In genomic region chr8:109185558-109186198, GRCm38 (mm10) we compare ENCODE assay signal across 9 mouse cellular contexts.
DNase-seq lines count a peak whose midpoint lies in the region; ATAC-seq and TF ChIP-seq lines count a peak whose summit lies in the region.
"Had no signal": no experiment of that assay in that cellular context is flagged by ENCODE, and none has a peak within 500 bp of the region (broad histone marks: within the 10 kb centered on the region; RNA-seq: fewer than 3 reads in every experiment).

No protein-coding gene starts in this region.

- H3K4me2 ChIP-seq in intestine, postnatal 0 days (replicated peaks; ENCODE audit: low read depth), result peak overlapping the region; percentile 59
- H3K4me2 ChIP-seq in midbrain, embryonic 11.5 days, result peak overlapping the region; percentile 28; the same call in 1 of the 2 replicates
- H3K4me2 ChIP-seq in stomach, embryonic 14.5 days (replicated peaks; ENCODE audit: low read depth, low read length), result peak overlapping the region; percentile 40
- H3K4me2 ChIP-seq: liver, embryonic 15.5 days had no signal

- H3K4me1 ChIP-seq in intestine, postnatal 0 days (replicated peaks; ENCODE audit: control insufficient read depth, insufficient read depth, low read length), result no peaks in the 10 kb centered on the region
- peaks cover 8% of the 10 kb centered on the region for H3K4me1 ChIP-seq in midbrain, embryonic 11.5 days (ENCODE audit: control insufficient read depth, insufficient read depth, low read length)
- H3K4me1 ChIP-seq in stomach, embryonic 14.5 days (ENCODE audit: control insufficient read depth, insufficient read depth, low read length), result no peaks in the 10 kb centered on the region
- H3K4me1 ChIP-seq: liver, embryonic 15.5 days had no signal

- intact Hi-C loops in gastrocnemius, postnatal 36 days (cut with DNase I), result loop anchor here (5.0 kb wide), 1 partner anchor 613 kb away; no protein-coding TSS in a partner anchor
- intact Hi-C loops in left cerebral cortex, postnatal 14 days (cut with DNase I), result loop anchor here (5.0 to 10.0 kb wide), 2 partner anchors 298 to 391 kb away; no protein-coding TSS in a partner anchor

- peak; percentile 98 for TF ChIP-seq CTCF in intestine, postnatal 0 days (IDR thresholded peaks at IDR 0.05; ENCODE audit: low read depth)

- no peaks in the 10 kb centered on the region for H3K27me3 ChIP-seq in intestine, postnatal 0 days (replicated peaks; ENCODE audit: control insufficient read depth, insufficient read depth, low read length)
- no peaks in the 10 kb centered on the region for H3K27me3 ChIP-seq in midbrain, embryonic 11.5 days (ENCODE audit: control insufficient read depth, insufficient read depth, low read length)
- H3K27me3 ChIP-seq in stomach, embryonic 14.5 days (ENCODE audit: control insufficient read depth, insufficient read depth, low read length), result no peaks in the 10 kb centered on the region
- H3K27me3 ChIP-seq: liver, embryonic 15.5 days had no signal

- H3K4me3 ChIP-seq in intestine, postnatal 0 days (ENCODE audit: low read depth, low read length), result peak overlapping the region; percentile 21
- no peak overlapping the region for H3K4me3 ChIP-seq in midbrain, embryonic 11.5 days (ENCODE audit: low read depth, low read length)
- H3K4me3 ChIP-seq in stomach, embryonic 14.5 days (ENCODE audit: low read depth, low read length), result 0 out of 2 replicates have a peak overlapping the region, but pooled peaks have one; percentile 6
- H3K4me3 ChIP-seq: liver, embryonic 15.5 days had no signal

- H3K9me3 ChIP-seq in intestine, postnatal 0 days (ENCODE audit: control insufficient read depth), result no peaks in the 10 kb centered on the region
- no peaks in the 10 kb centered on the region for H3K9me3 ChIP-seq in midbrain, embryonic 11.5 days (ENCODE audit: control insufficient read depth, low read length)
- H3K9me3 ChIP-seq in stomach, embryonic 14.5 days (ENCODE audit: control insufficient read depth, low read depth, low read length), result no peaks in the 10 kb centered on the region
- H3K9me3 ChIP-seq: liver, embryonic 15.5 days had no signal

- WGBS in intestine, postnatal 0 days, result 19% methylated on average over 10 of the region's 10 CpGs
- 41% methylated on average over 10 of the region's 10 CpGs for WGBS in midbrain, embryonic 11.5 days
- WGBS in stomach, embryonic 14.5 days, result 30% methylated on average over 10 of the region's 10 CpGs

- no peak overlapping the region for H3K27ac ChIP-seq in intestine, postnatal 0 days (ENCODE audit: low read depth, low read length)
- H3K27ac ChIP-seq in midbrain, embryonic 11.5 days (ENCODE audit: low read depth, low read length), result peak overlapping the region; percentile 22; the same call in 1 of the 2 replicates
- no peak overlapping the region for H3K27ac ChIP-seq in stomach, embryonic 14.5 days (ENCODE audit: low read length)
- H3K27ac ChIP-seq: liver, embryonic 15.5 days had no signal

- no peaks in the 10 kb centered on the region for H3K36me3 ChIP-seq in intestine, postnatal 0 days (ENCODE audit: control insufficient read depth, insufficient read depth)
- no peaks in the 10 kb centered on the region for H3K36me3 ChIP-seq in midbrain, embryonic 11.5 days (ENCODE audit: control insufficient read depth, insufficient read depth, low read length)
- no peaks in the 10 kb centered on the region for H3K36me3 ChIP-seq in stomach, embryonic 14.5 days (ENCODE audit: control insufficient read depth, insufficient read depth, low read length)
- H3K36me3 ChIP-seq: liver, embryonic 15.5 days had no signal

- DNase-seq in WW6 (ENCODE audit: low read depth, low spot score), result peak; percentile 34
- DNase-seq in embryo, embryonic 10.5 days (ENCODE audit: low spot score), result peak; percentile 88
- peak; percentile 57 to 59 for DNase-seq in gastrocnemius, postnatal 36 days
- peak; percentile 60 to 74 for DNase-seq in left cerebral cortex, postnatal 14 days (ENCODE audit: low spot score in 2 of 2)
- DNase-seq in midbrain, embryonic 11.5 days (ENCODE audit: low spot score, missing footprints), result peak; percentile 95
- no peak for DNase-seq in spleen, postnatal 36 days (ENCODE audit: low spot score in 2 of 2)

- ATAC-seq in intestine, postnatal 0 days, result no peak
- peak; percentile 77 for ATAC-seq in midbrain, embryonic 11.5 days (ENCODE audit: low FRiP score)
- ATAC-seq in stomach, embryonic 14.5 days (ENCODE audit: insufficient number of reproducible peaks, insufficient read depth, low FRiP score, low read depth), result no peak

- no peak overlapping the region for H3K9ac ChIP-seq in intestine, postnatal 0 days (ENCODE audit: low read depth, low read length)
- peak overlapping the region; percentile 63 for H3K9ac ChIP-seq in midbrain, embryonic 11.5 days (ENCODE audit: low read length)
- no peak overlapping the region for H3K9ac ChIP-seq in stomach, embryonic 14.5 days (replicated peaks; ENCODE audit: low read depth, low read length)
- H3K9ac ChIP-seq: liver, embryonic 15.5 days had no signal

Comparison
In these comparisons a context has a peak if more than half of its experiments do, and no peak if none do; other contexts are left out.
1. DNase-seq: peak in WW6 (single experiment), embryo, embryonic 10.5 days (single experiment), gastrocnemius, postnatal 36 days (2 of 2), left cerebral cortex, postnatal 14 days (2 of 2) and midbrain, embryonic 11.5 days (single experiment); none in spleen, postnatal 36 days (0 of 2).
2. Peak in every context shown above with its lines, with median percentiles within 50 percentile points of each other: H3K4me2 ChIP-seq.